Mouse (Mus musculus) intestine, embryonic 14.5 days (tissue): ENCODE measurements at regions not wholly inside any gene's neighbourhood (a gene's known extent, or its start where the extent isn't known, plus 50 kb on each side); places are given as distances from the start of the nearest gene placed in this dataset.

Experiments
- ATAC-seq: fragments of 200-750 bp; cut with Nextera tagmentation; replicated peaks from 2 replicates; pipeline ENCODE4 v1.8.0; 2017; ENCODE audit warnings: low read depth, moderate number of reproducible peaks, moderate TSS enrichment, moderate library complexity; ENCODE audit not compliant: low FRiP score, low TSS enrichment
- DNase-seq: peaks from one replicate; pipeline ENCODE4 v3.0.0-alpha.2; 2018; ENCODE audit warnings: low spot score
- H3K27ac ChIP-seq: fragments of 300-500 bp; sonication (generic); 2 replicates; pipeline ENCODE4 v1.5.1; 2014; ENCODE audit warnings: low read depth, mild to moderate bottlenecking, control low read depth
- H3K27me3 ChIP-seq: fragments of 300-500 bp; sonication (generic); replicated peaks from 2 replicates; pipeline ENCODE4 v1.6.1; 2014; ENCODE audit warnings: low read length, control low read depth; ENCODE audit not compliant: control insufficient read depth, insufficient read depth
- H3K36me3 ChIP-seq: fragments of 300-500 bp; sonication (generic); 2 replicates; pipeline ENCODE4 v1.6.1; 2014; ENCODE audit warnings: low read length, control low read depth; ENCODE audit not compliant: control insufficient read depth, insufficient read depth
- H3K4me1 ChIP-seq: fragments of 300-500 bp; sonication (generic); replicated peaks from 2 replicates; pipeline ENCODE4 v1.6.1; 2014; ENCODE audit warnings: low read length, control low read depth, mixed read lengths; ENCODE audit not compliant: control insufficient read depth, insufficient read depth
- H3K4me2 ChIP-seq: fragments of 300-500 bp; sonication (generic); 2 replicates; pipeline ENCODE4 v1.6.1; 2014; ENCODE audit warnings: low read length
- H3K4me3 ChIP-seq: fragments of 300-500 bp; sonication (generic); 2 replicates; pipeline ENCODE4 v1.5.1; 2014; ENCODE audit warnings: low read depth, low read length, control low read depth, mixed read lengths
- H3K9ac ChIP-seq: fragments of 300-500 bp; sonication (generic); 2 replicates; pipeline ENCODE4 v1.6.1; 2014; ENCODE audit warnings: mild to moderate bottlenecking, low read length
- H3K9me3 ChIP-seq: fragments of 300-500 bp; sonication (generic); 2 replicates; pipeline ENCODE4 v1.6.1; 2016; ENCODE audit warnings: low read length, control low read depth; ENCODE audit not compliant: control insufficient read depth
- WGBS: fragments of 180-500 bp; shearing (Covaris S2); extraction: QIAGEN DNeasy Blood & Tissue Kit; methylation state at CpG from one replicate; pipeline ENCODE4 v1.1.7; 2014; 5-methylcytosine and 5-hydroxymethylcytosine counted together

GRCm38 (mm10) chr16:52861263-52861662 is 407.4 kb upstream of the Alcam start:
- Histone ChIP-seq H3K27ac (no peak overlapping the region), H3K9ac (no peak overlapping the region), H3K4me3 (no peak overlapping the region), H3K27me3 (no peaks in the 10 kb centered on the region), H3K9me3 (no peaks in the 10 kb centered on the region), H3K4me2 (no peak overlapping the region), H3K4me1 (0 out of 2 replicates have a peak, but pooled peaks cover 3% of the 10 kb centered on the region), H3K36me3 (no peaks in the 10 kb centered on the region)
- no peak for ATAC-seq
- WGBS = 74% methylated on average over 6 of the region's 6 CpGs
- no peak for DNase-seq

GRCm38 (mm10) chr16:52858441-52859209 is 404.8 kb upstream of the Alcam start:
- no peak overlapping the region for H3K27ac ChIP-seq
- H3K4me1 ChIP-seq = 0 out of 2 replicates have a peak, but pooled peaks cover 3% of the 10 kb centered on the region
- no peak overlapping the region for H3K4me2 ChIP-seq
- 47% methylated on average over 8 of the region's 8 CpGs for WGBS
- no peak for DNase-seq
- H3K9me3 ChIP-seq = no peaks in the 10 kb centered on the region
- no peaks in the 10 kb centered on the region for H3K27me3 ChIP-seq
- H3K9ac ChIP-seq = no peak overlapping the region
- no peak overlapping the region for H3K4me3 ChIP-seq
- no peaks in the 10 kb centered on the region for H3K36me3 ChIP-seq
- ATAC-seq = no peak

- Histone ChIP-seq H3K27me3 (no peaks in the 10 kb centered on the region), H3K4me1 (no peaks in the 10 kb centered on the region), H3K36me3 (no peaks in the 10 kb centered on the region), H3K4me3 (no peak overlapping the region), H3K4me2 (no peak overlapping the region), H3K27ac (no peak overlapping the region), H3K9ac (no peak overlapping the region), H3K9me3 (no peaks in the 10 kb centered on the region)
- whole genome bisulfite sequencing = 90% methylated on average over 2 of the region's 2 CpGs
- ATAC-seq (no peak), DNase-seq (no peak)
Measured at GRCm38 (mm10) chr16:52851129-52851528, 397.3 kb upstream of the Alcam start.

DNA sequence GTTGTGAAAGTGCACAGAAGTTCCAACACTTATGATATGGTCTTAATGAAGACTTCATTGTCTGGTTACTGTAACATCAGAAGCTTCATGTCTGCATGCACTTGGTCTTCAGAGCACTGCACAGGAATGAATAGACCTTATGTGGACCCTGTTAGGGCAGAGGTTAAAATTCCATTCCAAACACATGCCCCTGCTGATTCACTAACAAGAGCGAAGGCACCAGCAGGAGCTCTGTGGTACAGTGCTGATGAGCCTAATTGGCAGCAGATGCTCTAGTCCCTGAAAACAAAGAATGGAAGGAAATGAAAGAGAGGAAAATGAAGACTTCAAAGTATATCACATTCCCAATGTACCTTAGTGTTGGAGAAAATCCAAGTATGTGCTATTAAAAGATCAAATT is 365.1 kb upstream of the Alcam start:
- no peak overlapping the region for H3K27ac ChIP-seq
- DNase-seq = no peak
- no peak overlapping the region for H3K4me2 ChIP-seq
- no peaks in the 10 kb centered on the region for H3K36me3 ChIP-seq
- H3K9ac ChIP-seq = no peak overlapping the region
- WGBS = 74% methylated on average over 1 of the region's 1 CpGs
- no peaks in the 10 kb centered on the region for H3K4me1 ChIP-seq
- no peak overlapping the region for H3K4me3 ChIP-seq
- ATAC-seq = no peak
- H3K27me3 ChIP-seq = no peaks in the 10 kb centered on the region
- no peaks in the 10 kb centered on the region for H3K9me3 ChIP-seq

GRCm38 (mm10) chr16:52811219-52811618 is 357.3 kb upstream of the Alcam start:
- H3K4me3 ChIP-seq = no peak overlapping the region
- no peaks in the 10 kb centered on the region for H3K27me3 ChIP-seq
- no peaks in the 10 kb centered on the region for H3K9me3 ChIP-seq
- 78% methylated on average over 3 of the region's 3 CpGs for WGBS
- DNase-seq = no peak
- H3K9ac ChIP-seq = no peak overlapping the region
- no peak overlapping the region for H3K27ac ChIP-seq
- H3K36me3 ChIP-seq = no peaks in the 10 kb centered on the region
- H3K4me2 ChIP-seq = no peak overlapping the region
- H3K4me1 ChIP-seq = no peaks in the 10 kb centered on the region
- no peak for ATAC-seq

GRCm38 (mm10) chr16:52804365-52804764 is 350.5 kb upstream of the Alcam start:
- Histone ChIP-seq H3K4me1 (no peaks in the 10 kb centered on the region), H3K36me3 (no peaks in the 10 kb centered on the region), H3K9me3 (no peaks in the 10 kb centered on the region), H3K9ac (no peak overlapping the region), H3K27ac (no peak overlapping the region), H3K27me3 (no peaks in the 10 kb centered on the region), H3K4me3 (no peak overlapping the region), H3K4me2 (no peak overlapping the region)
- DNase-seq (no peak), ATAC-seq (no peak)

DNA sequence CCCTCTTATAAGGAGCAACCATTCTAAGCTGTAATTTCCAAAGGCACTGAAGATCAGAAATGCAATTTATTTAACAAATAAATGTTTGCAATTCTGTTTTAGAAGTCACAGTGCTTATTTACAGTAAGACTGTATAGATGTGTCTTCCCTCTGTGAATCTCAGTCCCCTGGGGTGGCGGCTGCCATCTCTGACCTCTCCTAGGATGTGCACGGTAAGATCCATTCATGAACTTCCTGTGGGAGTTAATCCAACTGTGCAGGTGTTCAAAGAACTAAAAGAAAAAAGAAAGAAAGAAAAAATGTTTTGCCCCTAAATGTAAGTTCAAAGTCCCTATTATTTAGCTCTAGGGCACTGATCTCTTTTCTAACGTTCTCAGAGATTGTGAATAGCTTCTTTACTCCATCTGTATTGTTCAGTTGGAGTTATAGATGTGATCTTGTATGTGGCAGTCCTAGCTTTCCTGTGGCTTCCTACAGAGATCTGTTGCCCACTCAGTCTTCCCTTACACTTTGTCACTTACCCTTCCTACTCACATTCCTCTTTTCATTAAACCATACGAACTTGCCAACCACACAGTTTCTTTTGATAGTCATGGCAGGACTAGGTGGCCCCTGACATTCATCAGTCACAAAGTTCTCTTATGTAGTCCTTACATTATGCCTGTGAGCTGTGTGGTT is 346.0 kb upstream of the Alcam start:
- ATAC-seq (no peak), DNase-seq (no peak)
- Histone ChIP-seq H3K27me3 (no peaks in the 10 kb centered on the region), H3K4me1 (no peaks in the 10 kb centered on the region), H3K9me3 (no peaks in the 10 kb centered on the region), H3K4me3 (no peak overlapping the region), H3K4me2 (no peak overlapping the region), H3K36me3 (no peaks in the 10 kb centered on the region), H3K9ac (no peak overlapping the region), H3K27ac (no peak overlapping the region)
- 73% methylated on average over 4 of the region's 4 CpGs for WGBS

DNA sequence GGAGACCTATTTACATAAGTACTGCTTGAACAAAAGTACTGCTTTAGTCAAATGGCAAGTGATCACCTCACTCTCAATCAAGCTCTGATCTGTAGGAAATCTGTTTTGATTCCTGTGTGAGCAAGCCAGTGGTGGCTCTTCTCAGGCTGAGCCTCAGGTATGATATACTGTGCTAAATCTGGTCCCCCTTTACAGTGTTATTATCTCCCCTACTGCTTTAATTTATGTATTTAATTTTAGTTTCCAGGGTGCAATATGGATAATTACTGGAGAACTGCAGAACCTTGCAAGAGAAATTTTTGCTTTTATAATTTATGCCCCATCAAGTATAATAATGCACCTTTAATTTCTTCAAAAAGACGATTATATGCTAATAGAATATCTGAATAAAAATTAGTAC is 341.3 kb upstream of the Alcam start:
- no peak for ATAC-seq

DNA sequence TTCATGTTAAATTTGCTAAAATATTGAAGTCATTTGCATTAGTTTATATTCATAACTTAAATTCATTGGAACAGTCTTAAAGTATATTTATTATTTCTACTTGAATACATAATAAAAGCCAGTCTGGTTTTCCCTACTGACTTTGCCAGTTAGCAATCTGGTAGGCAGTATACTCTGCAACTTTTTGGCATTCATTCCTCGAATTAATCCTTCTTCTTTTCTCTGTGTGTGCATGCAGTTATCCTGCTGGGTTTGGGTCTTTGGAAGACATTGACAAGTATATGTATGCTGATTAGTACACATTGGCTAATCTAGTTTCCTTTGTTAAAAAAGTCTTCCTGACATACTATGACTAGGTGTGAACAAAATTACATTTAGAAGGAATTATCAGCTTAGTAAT is 336.1 kb upstream of the Alcam start:
- H3K4me1 ChIP-seq = no peaks in the 10 kb centered on the region
- no peaks in the 10 kb centered on the region for H3K9me3 ChIP-seq
- no peak overlapping the region for H3K4me3 ChIP-seq
- ATAC-seq (no peak), DNase-seq (no peak)
- H3K4me2 ChIP-seq = no peak overlapping the region
- H3K27me3 ChIP-seq = no peaks in the 10 kb centered on the region
- H3K9ac ChIP-seq = no peak overlapping the region
- 81% methylated on average over 1 of the region's 1 CpGs for WGBS
- H3K27ac ChIP-seq = no peak overlapping the region
- no peaks in the 10 kb centered on the region for H3K36me3 ChIP-seq

More for the DNA sequence above, 341.3 kb upstream of the Alcam start:
- Histone ChIP-seq H3K4me3 (no peak overlapping the region), H3K4me1 (no peaks in the 10 kb centered on the region), H3K27me3 (no peaks in the 10 kb centered on the region), H3K9ac (no peak overlapping the region), H3K36me3 (no peaks in the 10 kb centered on the region), H3K27ac (no peak overlapping the region), H3K9me3 (no peaks in the 10 kb centered on the region), H3K4me2 (no peak overlapping the region)
- WGBS = 82% methylated on average over 1 of the region's 1 CpGs
- DNase-seq = no peak
